Mouse (Mus musculus): Measurements from ENCODE around the gene 2510002D24Rik.

GRCm38 (mm10) chr16:18846301-18846820 is 10.0 kb downstream of the 2510002D24Rik start:
- TF ChIP-seq CTCF (IDR thresholded peaks at IDR 0.05; ENCODE audit: low read depth) (no peak), EP300 (IDR thresholded peaks at IDR 0.05; ENCODE audit: low read depth) (no peak)
